Mouse (Mus musculus): ENCODE data around the gene Gm21987.
"Not testable (repeated sequence)": the region's sequence is repeated elsewhere in the genome, so short reads cannot be mapped to it uniquely, and the experiment has no call there.

Gm21987 gene

DNA sequence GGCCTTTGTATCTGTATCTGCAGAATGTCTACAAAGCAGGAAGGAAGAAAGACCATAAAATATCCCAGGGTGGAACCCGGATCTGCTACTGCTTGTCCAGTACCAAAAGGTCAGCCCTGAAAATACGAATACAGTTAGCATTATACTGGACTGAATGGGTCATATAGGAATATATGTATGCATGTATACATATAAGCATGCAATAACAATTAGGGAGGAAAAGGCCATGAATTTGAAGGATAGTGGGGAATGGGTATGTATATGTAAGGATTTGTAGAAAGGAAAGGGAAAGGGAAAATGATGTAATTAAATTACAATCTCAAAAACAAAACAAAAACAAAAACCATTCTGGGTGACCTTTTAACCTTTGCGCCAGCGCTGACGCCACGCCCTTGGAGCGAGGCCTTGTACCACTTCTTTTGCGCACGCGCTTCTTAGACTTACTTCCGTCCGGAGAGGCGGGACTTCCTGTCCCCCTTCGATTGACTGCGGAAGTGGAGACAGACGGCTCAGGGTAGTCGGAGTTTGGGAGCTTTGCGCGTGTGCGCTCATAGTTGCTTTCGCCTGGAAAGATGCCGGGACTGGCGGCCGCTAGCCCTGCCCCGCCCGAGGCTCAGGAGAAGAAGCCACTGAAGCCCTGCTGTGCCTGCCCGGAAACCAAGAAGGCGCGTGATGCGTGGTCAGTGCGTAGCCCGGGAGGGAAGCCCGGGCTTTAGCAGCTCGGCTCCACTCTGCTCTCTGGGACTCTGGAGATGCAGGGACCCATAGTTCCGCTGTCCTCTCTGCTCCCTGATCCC, at the start of gene Gm21987, which contains the start of gene Cox17:
Gene Gm21987 (plus strand): TSS at position 512 of the 797 bp plus-strand sequence.
Gene Cox17 (plus strand): TSS at position 463 of the 797 bp plus-strand sequence.
- peak; percentile 81 for DNase-seq (ENCODE audit: extremely low spot score, low read depth, low spot score)

DNA sequence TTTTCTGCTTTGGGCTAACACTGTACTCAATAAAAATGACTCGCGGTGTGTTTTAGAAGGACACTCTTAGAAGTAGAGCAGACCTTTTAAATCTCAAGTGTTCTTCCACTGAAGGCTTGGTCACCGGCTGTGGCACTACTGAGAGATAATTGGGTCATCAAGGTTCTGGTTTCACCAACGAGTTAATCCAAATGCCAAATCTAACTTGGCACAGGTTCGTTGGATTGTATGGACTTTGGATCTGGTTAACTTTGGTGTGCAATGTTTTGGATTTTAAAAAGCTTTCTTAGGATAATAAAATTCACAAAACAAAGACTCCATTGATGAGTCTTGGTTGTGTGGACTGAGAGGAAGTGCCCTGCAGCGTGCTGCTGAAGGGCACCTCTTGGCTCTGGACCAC, 48.4 kb upstream of the Gm21987 start:
- DNase-seq (ENCODE audit: extremely low spot score, low read depth, low spot score), result no peak

DNA sequence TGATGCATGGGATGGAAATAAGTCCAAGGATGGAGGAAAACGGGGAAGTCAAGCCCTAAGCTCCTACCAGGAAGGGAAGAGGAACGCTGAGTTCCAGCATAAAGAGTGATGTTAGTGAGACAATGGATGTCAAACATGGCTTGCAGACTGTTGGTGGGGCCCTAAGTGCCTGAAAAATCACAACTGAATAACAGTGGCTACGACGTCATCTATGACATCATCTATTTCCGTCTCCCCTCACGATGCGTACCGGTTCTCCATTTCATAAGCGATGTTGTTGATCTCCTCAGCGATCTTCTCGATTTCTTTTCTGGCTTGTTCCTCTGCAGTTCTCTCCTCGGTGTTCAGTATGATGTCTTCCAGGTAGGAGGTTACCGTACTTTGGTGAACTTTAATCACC, 44.5 kb upstream of the Gm21987 start:
- no peak for DNase-seq (ENCODE audit: extremely low spot score, low read depth, low spot score)

DNA sequence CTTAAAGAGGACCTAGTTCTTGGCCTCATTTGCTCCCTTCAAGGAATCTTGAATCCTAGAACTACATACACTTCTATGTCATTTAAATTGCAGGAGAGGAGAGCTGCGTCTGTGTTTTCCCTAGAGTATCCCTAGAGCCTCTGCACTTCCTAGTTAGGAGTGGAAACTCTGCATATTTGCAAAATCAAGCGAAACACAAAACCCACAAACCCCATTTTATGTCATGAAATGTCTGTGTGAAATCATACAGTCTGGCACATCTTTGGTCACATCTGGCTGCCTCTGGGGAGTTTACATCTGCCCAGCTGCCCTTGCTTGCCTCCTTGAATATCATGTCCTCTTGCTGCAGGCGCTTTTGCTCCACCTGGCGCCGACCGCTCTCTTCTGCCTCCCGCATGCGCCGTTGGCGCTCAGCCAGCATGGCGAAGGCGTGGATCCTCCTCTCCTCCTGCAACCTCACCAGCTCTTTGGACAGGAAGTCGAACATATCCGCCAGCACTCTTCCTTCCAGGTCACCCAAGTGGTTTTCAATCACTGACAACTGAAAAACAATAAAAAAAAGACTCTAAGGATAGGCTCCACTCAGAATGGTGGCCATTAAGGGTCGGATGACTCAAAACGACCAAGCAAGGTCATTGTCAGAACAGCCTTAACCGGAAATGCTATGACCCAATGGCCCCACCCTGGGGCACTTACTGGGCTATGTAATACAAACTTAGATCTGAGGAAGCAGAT, 42.2 kb upstream of the Gm21987 start:
- no peak for DNase-seq (ENCODE audit: extremely low spot score, low read depth, low spot score)

DNA sequence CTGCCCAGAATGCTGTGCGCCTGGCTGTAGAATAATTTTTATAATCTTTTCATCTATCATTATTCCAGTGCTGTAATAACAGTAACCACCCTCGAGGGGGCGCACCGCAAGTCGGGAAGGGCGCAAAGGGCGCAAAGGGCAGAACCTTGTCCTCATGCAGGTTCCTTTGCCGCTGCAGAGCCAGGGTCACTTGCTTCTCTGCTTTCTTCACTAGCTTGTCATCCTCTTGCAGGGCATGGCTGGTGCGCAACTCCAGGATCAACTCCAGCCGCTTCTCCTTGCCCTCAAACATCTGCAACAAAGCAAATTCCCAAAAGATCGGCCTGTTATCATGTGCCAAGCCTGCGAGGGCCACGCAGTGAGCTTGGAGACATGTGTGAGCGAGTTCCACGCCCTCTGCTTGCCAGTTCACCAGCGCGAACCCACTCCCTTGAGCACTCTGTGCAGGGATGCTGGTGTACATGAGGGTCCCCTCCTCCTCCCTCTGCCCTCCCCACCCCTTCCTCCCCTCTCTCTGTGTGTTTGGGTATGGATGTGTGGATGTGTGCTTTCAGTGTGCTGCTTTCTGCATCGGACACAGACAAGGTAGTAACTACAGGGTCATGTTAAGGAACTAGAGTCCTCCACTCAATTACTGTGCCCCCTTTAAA, 40.1 kb upstream of the Gm21987 start:
- DNase-seq (ENCODE audit: extremely low spot score, low read depth, low spot score), result no peak

DNA sequence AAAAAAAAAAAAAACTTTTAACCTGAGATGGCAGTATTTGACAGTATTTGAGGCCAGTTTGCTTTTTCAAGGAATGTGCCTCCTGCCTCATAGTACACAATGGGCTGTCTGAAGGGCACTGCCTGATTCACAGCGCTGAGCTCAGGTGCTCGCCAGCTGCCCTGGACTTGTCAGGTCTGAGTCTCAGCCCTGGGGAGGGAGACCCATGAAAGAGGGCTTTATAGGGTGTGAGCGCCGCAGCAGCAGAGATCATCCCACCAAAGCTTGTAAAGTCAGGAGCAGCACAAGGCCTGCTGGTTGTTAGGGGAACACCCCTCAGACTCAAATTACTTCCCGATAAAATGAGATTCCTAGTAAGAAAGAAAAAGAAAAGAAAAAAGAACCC, 39.6 kb upstream of the Gm21987 start:
- no peak for DNase-seq (ENCODE audit: extremely low spot score, low read depth, low spot score)

DNA sequence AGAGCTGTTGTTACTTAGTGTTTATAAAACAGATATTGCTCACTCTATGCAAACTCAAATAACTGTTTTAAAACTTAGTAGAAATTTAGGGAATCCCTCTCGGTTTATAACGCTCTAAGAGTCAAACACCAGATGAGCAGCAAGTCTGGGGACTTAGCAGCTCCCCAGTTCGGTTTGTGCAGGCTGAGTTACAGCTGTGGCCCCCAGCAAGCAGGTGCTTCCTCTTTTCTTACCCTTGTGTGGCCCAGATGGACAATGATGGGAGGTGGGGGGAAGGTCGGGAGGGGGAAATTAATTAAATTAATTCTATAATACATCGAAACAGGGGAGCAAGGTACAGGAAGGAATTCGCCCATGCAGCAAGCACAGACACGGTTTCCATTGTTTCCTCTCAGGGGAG, 39.2 kb upstream of the Gm21987 start:
- DNase-seq (ENCODE audit: extremely low spot score, low read depth, low spot score), result no peak

DNA sequence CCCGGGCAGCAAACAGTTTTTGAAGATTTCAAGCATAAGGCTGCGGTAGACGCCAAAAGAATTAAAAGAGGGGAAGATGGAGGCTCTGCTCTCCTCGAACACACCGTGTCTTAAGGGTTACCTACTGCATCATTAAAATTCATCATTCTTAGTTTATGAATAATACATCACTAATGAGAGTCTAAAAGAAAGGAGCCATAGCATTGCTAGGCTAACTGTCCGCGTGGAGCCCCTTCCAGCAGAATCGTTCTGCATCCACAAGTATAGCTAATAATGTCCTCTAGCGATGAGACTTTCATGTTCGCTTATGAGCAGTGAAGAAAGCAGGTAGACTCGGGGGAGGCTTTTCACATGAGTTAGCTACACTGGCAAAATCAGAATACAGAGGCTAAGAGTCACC, 38.6 kb upstream of the Gm21987 start:
- no peak for DNase-seq (ENCODE audit: extremely low spot score, low read depth, low spot score)

DNA sequence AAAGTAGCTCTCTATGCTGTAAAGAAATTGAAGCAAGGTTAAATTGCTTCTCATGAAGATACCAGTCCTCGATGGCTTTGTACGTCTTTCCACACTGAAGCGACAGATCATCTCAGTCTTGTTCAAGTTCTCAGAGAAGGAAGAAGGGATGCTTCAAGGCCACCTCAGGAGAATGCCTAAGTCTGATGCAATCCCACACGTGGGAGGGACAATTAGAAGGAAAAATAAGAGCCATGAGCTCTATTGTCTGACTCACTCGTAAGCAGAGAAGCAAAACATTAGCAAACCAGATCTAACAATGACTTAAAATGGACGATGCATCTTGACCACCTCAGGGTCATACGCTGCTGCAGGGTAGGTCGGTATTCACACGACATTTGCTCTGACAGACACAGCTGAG, 28.3 kb upstream of the Gm21987 start:
- no peak for DNase-seq (ENCODE audit: extremely low spot score, low read depth, low spot score)

DNA sequence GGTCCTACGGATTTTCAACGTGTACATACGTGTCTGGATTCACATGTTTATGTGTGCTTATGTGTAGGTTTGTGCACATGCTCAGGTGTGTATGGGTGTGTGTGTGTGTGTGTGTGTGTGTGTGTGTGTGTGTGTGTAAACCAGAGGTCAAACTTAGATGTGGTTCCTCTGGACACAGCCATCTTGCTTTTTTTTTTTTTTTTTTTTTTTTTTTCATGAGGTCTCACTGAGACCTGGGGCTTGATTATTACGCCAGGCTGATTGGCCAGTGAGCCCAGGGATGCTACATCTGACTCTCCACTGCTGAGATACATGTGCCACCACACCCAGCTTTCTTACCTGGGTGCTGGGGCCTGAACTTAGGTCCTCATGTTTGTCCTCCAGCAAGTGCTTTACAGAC, 27.8 kb upstream of the Gm21987 start:
- no peak for DNase-seq (ENCODE audit: extremely low spot score, low read depth, low spot score)

DNA sequence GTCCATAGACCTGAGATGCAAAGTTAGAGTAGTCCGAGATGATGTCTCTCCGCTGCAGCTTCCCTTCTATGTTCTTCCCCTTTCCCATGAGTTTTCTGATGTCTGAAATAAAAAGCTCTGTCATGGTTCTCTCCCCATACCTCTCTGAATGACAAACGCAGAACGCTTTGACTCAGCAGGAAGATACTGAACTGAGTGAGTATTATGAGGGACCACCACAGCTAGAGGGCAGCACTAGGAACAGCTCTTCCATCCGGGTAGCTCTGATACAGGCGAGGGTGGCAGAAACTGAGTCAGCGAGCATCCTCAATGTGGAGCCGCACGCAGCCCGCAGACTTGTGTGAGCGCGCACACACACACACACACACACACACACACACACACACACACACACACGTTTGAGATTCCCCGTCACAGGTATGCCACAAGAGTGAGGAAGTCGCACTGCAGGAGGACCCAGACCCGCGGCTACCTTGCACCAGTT, 25.3 kb upstream of the Gm21987 start:
- no peak for DNase-seq (ENCODE audit: extremely low spot score, low read depth, low spot score)

DNA sequence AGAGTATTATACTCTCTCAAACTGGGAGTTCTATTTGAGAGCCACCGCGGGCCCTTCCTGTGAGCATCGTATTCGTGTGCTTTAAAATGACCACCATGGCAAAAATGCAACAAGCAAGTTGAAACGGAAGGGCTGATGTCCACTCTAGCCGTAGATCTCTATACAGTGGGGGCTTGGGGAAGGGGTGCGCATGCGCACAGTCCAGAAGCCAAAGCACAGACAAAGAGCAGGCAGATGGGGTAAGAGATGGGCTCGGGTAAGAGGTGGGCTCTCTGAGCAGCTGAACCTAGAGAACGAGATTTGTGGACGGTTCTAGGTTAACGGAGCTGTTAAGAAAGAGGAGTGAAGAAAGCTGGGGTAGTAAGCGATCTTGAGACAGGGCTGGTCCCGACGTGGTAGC, 22.5 kb upstream of the Gm21987 start:
- DNase-seq (ENCODE audit: extremely low spot score, low read depth, low spot score), result no peak

DNA sequence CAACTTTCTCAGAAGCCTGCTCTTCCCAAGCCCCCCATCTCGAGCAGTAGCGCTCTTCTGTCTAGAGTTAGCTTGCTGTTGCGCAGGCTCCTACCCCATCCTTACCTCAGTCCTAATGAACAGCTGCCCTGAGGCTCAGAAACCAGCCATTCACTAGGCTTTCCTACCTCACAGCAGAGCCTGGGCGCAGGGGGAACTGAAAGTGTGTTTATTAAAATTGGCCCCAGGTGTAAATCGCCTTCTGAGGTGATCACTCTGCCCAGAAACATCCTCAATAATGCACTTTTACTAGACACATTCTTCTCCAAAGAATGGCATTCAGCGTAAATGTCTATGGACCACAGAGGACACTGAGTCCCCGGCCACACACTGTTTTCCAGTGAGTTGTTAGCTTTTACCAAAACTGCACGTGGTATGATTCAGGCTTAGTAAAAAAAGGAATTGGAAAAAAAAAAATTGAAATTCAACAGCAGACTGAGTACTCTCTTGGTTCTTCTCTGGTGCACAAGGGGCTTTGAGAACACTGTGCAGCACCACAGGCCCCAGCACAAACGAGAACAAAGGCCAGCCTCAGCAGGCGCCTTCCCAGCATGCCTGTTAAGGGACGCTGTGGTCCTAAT, 20.0 kb upstream of the Gm21987 start:
- DNase-seq (ENCODE audit: extremely low spot score, low read depth, low spot score), result no peak

DNA sequence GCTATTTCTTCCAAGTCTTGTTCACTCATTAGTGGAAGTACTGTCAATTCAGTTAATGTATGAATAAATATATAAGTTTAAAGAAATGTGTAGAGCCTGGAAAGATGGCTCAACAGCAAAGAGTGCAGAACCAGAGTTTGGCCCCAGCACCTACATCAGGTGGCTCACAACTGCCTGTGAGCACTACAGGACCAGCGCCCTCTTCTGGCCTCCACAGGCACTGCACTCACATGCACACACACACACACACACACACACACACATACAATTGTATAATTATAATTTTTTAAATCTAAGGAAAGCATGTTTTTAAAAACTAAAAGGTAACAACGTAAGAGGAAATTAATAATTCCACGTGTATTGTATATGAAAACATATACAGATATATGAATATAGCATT, 17.5 kb upstream of the Gm21987 start:
- DNase-seq (ENCODE audit: extremely low spot score, low read depth, low spot score), result no peak

DNA sequence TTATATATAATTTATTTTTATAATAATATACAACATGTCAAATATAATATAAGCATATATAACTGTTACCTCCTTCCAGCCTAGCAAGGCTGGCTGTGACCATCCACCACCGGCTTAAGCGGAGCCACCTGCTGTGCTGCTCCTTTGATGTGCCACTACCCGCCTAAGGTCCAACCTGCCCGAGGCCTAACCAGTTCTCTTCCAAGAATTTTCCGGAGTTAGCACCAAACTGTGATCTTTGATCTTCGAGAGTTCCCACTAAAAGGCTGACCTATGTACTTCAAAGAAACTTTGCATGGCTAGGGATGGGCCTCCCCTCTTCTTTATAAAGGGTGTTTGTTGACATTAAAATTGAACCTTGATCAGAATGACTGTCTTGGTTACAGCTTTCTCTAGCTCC, 12.4 kb upstream of the Gm21987 start:
- DNase-seq (ENCODE audit: extremely low spot score, low read depth, low spot score), result no peak

DNA sequence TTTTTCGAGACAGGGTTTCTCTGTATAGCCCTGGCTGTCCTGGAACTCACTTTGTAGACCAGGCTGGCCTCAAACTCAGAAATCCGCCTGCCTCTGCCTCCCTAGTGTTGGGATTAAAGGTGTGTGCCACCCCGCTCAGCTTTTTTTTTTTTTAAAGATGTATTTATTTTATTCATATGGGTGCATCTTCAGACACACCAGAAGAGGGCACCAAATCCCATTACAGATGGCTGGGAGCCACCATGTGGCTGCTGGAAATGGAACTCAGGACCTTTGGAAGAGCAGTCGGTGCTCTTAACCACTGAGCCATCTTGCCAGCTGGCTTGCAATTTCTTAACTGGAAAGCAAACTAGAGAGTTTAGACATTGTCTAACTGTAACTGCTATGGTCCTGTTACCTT, 8.8 kb upstream of the Gm21987 start:
- not testable (repeated sequence) for DNase-seq (ENCODE audit: extremely low spot score, low read depth, low spot score)

DNA sequence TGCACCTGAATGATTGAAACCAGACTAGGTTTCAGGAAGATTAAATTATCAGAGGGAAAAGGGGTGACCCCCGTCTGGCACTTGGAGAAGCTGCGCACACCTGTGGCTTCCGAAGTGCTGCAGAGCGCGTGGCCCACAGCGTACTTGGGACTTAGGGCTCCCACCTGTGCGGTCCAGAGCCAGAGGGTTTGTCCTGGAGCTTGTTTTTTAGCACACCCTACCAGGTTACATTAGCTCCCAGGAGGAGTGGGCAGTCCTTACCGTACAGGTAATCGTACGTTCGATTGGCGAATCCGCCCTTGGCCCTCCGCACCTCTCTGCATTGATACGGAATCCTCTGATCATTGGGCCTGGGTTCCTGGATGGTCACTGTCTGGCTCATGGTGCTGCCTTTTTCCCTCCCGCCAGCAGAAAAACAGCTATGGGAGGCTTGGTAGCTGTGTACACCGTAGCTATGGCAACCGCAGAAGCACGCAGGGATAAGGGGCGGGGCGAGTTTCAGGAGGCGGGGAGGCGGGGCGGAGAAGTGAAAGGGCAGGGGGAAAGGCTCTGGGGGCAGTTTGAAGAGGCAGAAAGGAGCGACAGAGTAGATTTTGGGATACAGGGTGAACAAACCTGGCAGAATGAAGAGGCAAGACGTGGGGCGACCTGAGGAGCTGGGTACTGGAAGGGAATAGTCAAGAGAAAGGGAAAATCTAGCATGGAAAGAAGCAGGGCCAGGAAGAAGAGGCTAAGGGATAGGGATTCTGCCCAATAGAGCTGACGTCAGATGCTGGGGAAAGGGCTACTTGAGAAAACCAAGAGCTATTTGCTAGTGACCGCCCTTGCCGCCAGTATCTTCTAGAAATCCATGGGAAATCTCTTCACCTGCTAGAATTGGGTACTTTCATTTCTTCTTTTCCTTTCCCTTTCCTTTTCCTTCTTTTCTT, 5.2 kb upstream of the Gm21987 start, which contains the start of gene Maats1:
Gene Maats1 (minus strand): TSS at position 748 of the 929 bp plus-strand sequence.
- DNase-seq (ENCODE audit: extremely low spot score, low read depth, low spot score), result peak; percentile 39

DNA sequence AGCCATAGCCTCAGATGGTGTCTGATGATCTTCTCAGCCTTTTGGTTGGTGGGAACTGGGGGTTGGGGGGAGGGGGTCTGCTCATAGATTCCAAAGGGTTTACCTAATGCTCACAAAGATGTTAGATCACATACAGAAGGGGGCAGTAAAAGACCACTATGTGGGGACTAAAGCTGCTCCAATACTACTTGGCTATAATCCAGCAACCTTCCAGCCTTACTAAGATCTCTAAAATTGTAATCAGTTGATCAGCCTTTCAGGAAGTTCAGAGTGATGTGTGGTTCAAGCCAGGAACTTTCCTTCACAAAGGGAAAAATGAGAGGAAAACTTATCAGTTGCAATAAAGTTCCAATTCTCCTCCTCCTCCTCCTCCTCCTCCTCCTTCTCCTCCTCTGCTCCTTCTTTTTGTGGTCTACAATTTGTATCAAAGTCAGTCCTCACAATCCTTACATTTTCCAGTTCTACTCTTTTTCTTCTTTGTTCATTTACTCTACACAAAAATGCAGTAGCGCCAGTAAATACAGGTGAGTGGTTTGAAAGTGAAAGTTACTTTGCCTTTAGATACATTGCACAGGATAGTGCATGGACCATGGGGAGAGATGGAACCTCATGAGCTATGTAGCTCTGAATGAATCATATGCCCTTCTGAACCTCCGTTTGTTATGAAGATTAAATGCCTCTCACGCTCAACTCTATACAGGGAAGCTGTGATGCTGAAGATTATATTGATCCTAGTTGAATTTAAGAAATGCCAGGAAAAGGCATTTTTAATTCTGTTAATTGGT, 1.7 kb upstream of the Gm21987 start:
- no peak for DNase-seq (ENCODE audit: extremely low spot score, low read depth, low spot score)

DNA sequence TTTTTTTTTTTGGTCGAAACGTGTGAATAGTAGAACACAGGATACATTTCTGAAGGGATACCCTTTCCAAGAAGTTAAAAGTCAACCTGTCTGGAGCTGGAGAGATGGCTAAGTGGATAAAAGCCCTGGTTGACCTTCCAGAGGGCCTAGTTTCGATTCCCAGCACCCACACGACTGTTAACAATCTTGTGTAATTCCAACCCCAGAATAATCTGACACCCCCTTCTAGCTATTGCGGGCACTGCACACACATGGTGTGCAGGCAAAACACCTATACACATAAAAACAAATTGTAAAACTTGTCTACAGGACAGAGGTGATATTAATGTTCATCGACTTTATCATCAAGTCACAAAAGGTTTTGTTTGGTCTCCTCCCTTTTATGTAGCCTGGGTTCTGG, 748 bp downstream of the Gm21987 start:
- no peak for DNase-seq (ENCODE audit: extremely low spot score, low read depth, low spot score)
